Mouse (Mus musculus) hindbrain, embryonic 16.5 days (tissue): Measurements from ENCODE around the gene Olfr799. TPM values are rescaled to one million over a fixed set of nuclear protein-coding genes. Genes with fewer than 3 reads are reported as not detected.
A peak's percentile ranks its signal among the peaks of the same experiment; 100 is the strongest.

ENCODE experiments used
- ATAC-seq: fragments of 200-750 bp; cut with Nextera tagmentation; 2 replicates; pipeline ENCODE4 v1.8.0; 2017; ENCODE audit warnings: moderate TSS enrichment, moderate library complexity
- H3K27ac ChIP-seq: fragments of 300-500 bp; sonication (generic); 2 replicates; pipeline ENCODE4 v1.5.1; 2014; ENCODE audit warnings: low read depth, mild to moderate bottlenecking, control low read depth, low read length, moderate library complexity
- H3K27me3 ChIP-seq: fragments of 300-500 bp; sonication (generic); replicated peaks from 2 replicates; pipeline ENCODE4 v1.6.1; 2014; ENCODE audit warnings: low read length; ENCODE audit not compliant: control insufficient read depth, insufficient read depth
- H3K36me3 ChIP-seq: fragments of 300-500 bp; sonication (generic); 2 replicates; pipeline ENCODE4 v1.6.1; 2014; ENCODE audit warnings: mild to moderate bottlenecking, low read length, moderate library complexity, mixed read lengths; ENCODE audit not compliant: control insufficient read depth, insufficient read depth
- H3K4me1 ChIP-seq: fragments of 300-500 bp; sonication (generic); 2 replicates; pipeline ENCODE4 v1.6.1; 2014; ENCODE audit warnings: low read depth, low read length; ENCODE audit not compliant: control insufficient read depth, insufficient read depth
- H3K4me2 ChIP-seq: fragments of 300-500 bp; sonication (generic); 2 replicates; pipeline ENCODE4 v1.6.1; 2014; ENCODE audit warnings: mild to moderate bottlenecking, low read length, control low read depth, moderate library complexity
- H3K4me3 ChIP-seq: fragments of 300-500 bp; sonication (generic); 2 replicates; pipeline ENCODE4 v1.5.1; 2014; ENCODE audit warnings: mild to moderate bottlenecking, low read length, control low read depth, moderate library complexity
- H3K9ac ChIP-seq: fragments of 300-500 bp; sonication (generic); 2 replicates; pipeline ENCODE4 v1.6.1; 2014; ENCODE audit warnings: low read depth, mild to moderate bottlenecking, control low read depth, low read length, moderate library complexity
- H3K9me3 ChIP-seq: fragments of 300-500 bp; sonication (generic); 2 replicates; pipeline ENCODE4 v1.6.1; 2014; ENCODE audit warnings: mild to moderate bottlenecking, low read length, moderate library complexity; ENCODE audit not compliant: control insufficient read depth
- WGBS: fragments of 180-500 bp; shearing (Covaris S2); extraction: QIAGEN DNeasy Blood & Tissue Kit; methylation state at CpG from one replicate; pipeline ENCODE4 v1.1.7; 2014; 5-methylcytosine and 5-hydroxymethylcytosine counted together
- polyA plus RNA-seq: library from polyadenylated mRNA; unstranded; fragments of >200 nt; fragmentation: Nextera tagmentation; extraction: Ambion mirVana; gene quantifications from 2 replicates; pipeline ENCODE4 v1.2.1, GENCODE M21; 2015

Olfr799 gene
- polyA plus RNA-seq = not detected in 2 replicates

- no peaks in the 10 kb centered on the region for H3K4me1 ChIP-seq
- H3K4me3 ChIP-seq = no peak within 1 kb of the TSS
- no peak within 1 kb of the TSS for H3K4me2 ChIP-seq
- ATAC-seq = no peak
- no peaks in the 10 kb centered on the region for H3K9me3 ChIP-seq
- H3K27me3 ChIP-seq = no peaks in the 10 kb centered on the region
- H3K27ac ChIP-seq = no peak within 1 kb of the TSS
- no peak within 1 kb of the TSS for H3K9ac ChIP-seq
- H3K36me3 ChIP-seq = no peaks in the 10 kb centered on the region
- WGBS = 30% methylated on average over 1 of the region's 1 CpGs
These were observed at the start of gene Olfr799 for GRCm38 (mm10) chr10:129637184-129637583. Gene Olfr799, plus strand, starts transcription at chr10:129637484.

- Histone ChIP-seq H3K27me3 (no peaks in the 10 kb centered on the region), H3K4me3 (no peak within 1 kb of the TSS), H3K9me3 (no peaks in the 10 kb centered on the region), H3K36me3 (no peaks in the 10 kb centered on the region), H3K4me2 (no peak within 1 kb of the TSS), H3K9ac (no peak within 1 kb of the TSS), H3K27ac (no peak within 1 kb of the TSS), H3K4me1 (no peaks in the 10 kb centered on the region)
- no peak for ATAC-seq
- WGBS = 98% methylated on average over 1 of the region's 1 CpGs
These were observed 24.8 kb upstream of the Olfr799 start, which contains the start of gene Olfr796 for GRCm38 (mm10) chr10:129612470-129612869. Gene Olfr796, minus strand, starts transcription at chr10:129612570.

- no peaks in the 10 kb centered on the region for H3K4me1 ChIP-seq
- no peak overlapping the region for H3K27ac ChIP-seq
- no peak overlapping the region for H3K9ac ChIP-seq
- no peaks in the 10 kb centered on the region for H3K36me3 ChIP-seq
- no peak overlapping the region for H3K4me3 ChIP-seq
- WGBS = 6% methylated on average over 1 of the region's 1 CpGs
- H3K9me3 ChIP-seq = no peaks in the 10 kb centered on the region
- H3K27me3 ChIP-seq = no peaks in the 10 kb centered on the region
- peak; percentile 67 for ATAC-seq
- H3K4me2 ChIP-seq = no peak overlapping the region
These were observed 15.6 kb upstream of the Olfr799 start for GRCm38 (mm10) chr10:129621724-129622123.

- Histone ChIP-seq H3K4me2 (no peak overlapping the region), H3K9ac (no peak overlapping the region), H3K4me1 (no peaks in the 10 kb centered on the region), H3K27me3 (no peaks in the 10 kb centered on the region), H3K9me3 (no peaks in the 10 kb centered on the region), H3K27ac (no peak overlapping the region), H3K4me3 (no peak overlapping the region), H3K36me3 (no peaks in the 10 kb centered on the region)
- ATAC-seq = no peak
These were observed 14.0 kb upstream of the Olfr799 start for GRCm38 (mm10) chr10:129623251-129623650.

- H3K27ac ChIP-seq = no peak within 1 kb of the TSS
- no peaks in the 10 kb centered on the region for H3K4me1 ChIP-seq
- 83% methylated on average over 1 of the region's 1 CpGs for WGBS
- ATAC-seq = no peak
- no peak within 1 kb of the TSS for H3K4me2 ChIP-seq
- no peaks in the 10 kb centered on the region for H3K36me3 ChIP-seq
- no peaks in the 10 kb centered on the region for H3K9me3 ChIP-seq
- H3K27me3 ChIP-seq = no peaks in the 10 kb centered on the region
- H3K9ac ChIP-seq = no peak within 1 kb of the TSS
- no peak within 1 kb of the TSS for H3K4me3 ChIP-seq
These were observed 9.4 kb upstream of the Olfr799 start, which contains the start of gene Olfr798 for GRCm38 (mm10) chr10:129627834-129628233. Gene Olfr798, minus strand, starts transcription at chr10:129627934.

- Histone ChIP-seq H3K9me3 (no peaks in the 10 kb centered on the region), H3K4me2 (no peak overlapping the region), H3K27me3 (no peaks in the 10 kb centered on the region), H3K9ac (no peak overlapping the region), H3K4me1 (no peaks in the 10 kb centered on the region), H3K36me3 (no peaks in the 10 kb centered on the region), H3K27ac (no peak overlapping the region), H3K4me3 (no peak overlapping the region)
- WGBS = 94% methylated on average over 1 of the region's 1 CpGs
- no peak for ATAC-seq
These were observed 14.5 kb downstream of the Olfr799 start for GRCm38 (mm10) chr10:129651763-129652162.

GRCm38 (mm10) chr10:129657394-129657793 lies 20.1 kb downstream of the Olfr799 start, which contains the start of gene Olfr800:
Gene Olfr800, plus strand, starts transcription at chr10:129657694.
- no peak within 1 kb of the TSS for H3K27ac ChIP-seq
- no peaks in the 10 kb centered on the region for H3K27me3 ChIP-seq
- H3K4me3 ChIP-seq = no peak within 1 kb of the TSS
- no peak for ATAC-seq
- no peak within 1 kb of the TSS for H3K9ac ChIP-seq
- no peaks in the 10 kb centered on the region for H3K4me1 ChIP-seq
- H3K9me3 ChIP-seq = no peaks in the 10 kb centered on the region
- H3K36me3 ChIP-seq = no peaks in the 10 kb centered on the region
- H3K4me2 ChIP-seq = no peak within 1 kb of the TSS

GRCm38 (mm10) chr10:129673765-129674164 lies 36.5 kb downstream of the Olfr799 start, which contains the start of gene Olfr801:
Gene Olfr801, minus strand, starts transcription at chr10:129673865.
- H3K27ac ChIP-seq = no peak within 1 kb of the TSS
- no peaks in the 10 kb centered on the region for H3K36me3 ChIP-seq
- WGBS = 80% methylated on average over 1 of the region's 1 CpGs
- H3K9me3 ChIP-seq = no peaks in the 10 kb centered on the region
- no peak within 1 kb of the TSS for H3K9ac ChIP-seq
- H3K27me3 ChIP-seq = no peaks in the 10 kb centered on the region
- H3K4me3 ChIP-seq = no peak within 1 kb of the TSS
- no peak within 1 kb of the TSS for H3K4me2 ChIP-seq
- ATAC-seq = no peak
- H3K4me1 ChIP-seq = no peaks in the 10 kb centered on the region

GRCm38 (mm10) chr10:129688069-129688468 lies 50.8 kb downstream of the Olfr799 start, which contains the start of gene Olfr802:
Gene Olfr802, minus strand, starts transcription at chr10:129688169.
- Histone ChIP-seq H3K9me3 (no peaks in the 10 kb centered on the region), H3K4me1 (no peaks in the 10 kb centered on the region), H3K27ac (no peak within 1 kb of the TSS), H3K4me3 (no peak within 1 kb of the TSS), H3K4me2 (no peak within 1 kb of the TSS), H3K36me3 (no peaks in the 10 kb centered on the region), H3K27me3 (no peaks in the 10 kb centered on the region), H3K9ac (no peak within 1 kb of the TSS)
- WGBS = 60% methylated on average over 1 of the region's 1 CpGs
- no peak for ATAC-seq

GRCm38 (mm10) chr10:129694186-129694585 lies 56.9 kb downstream of the Olfr799 start, which contains the start of gene Olfr803:
Gene Olfr803, minus strand, starts transcription at chr10:129694286.
- ATAC-seq = no peak
- Histone ChIP-seq H3K9me3 (no peaks in the 10 kb centered on the region), H3K27me3 (no peaks in the 10 kb centered on the region), H3K36me3 (no peaks in the 10 kb centered on the region), H3K4me3 (no peak within 1 kb of the TSS), H3K27ac (no peak within 1 kb of the TSS), H3K4me1 (no peaks in the 10 kb centered on the region), H3K4me2 (no peak within 1 kb of the TSS), H3K9ac (no peak within 1 kb of the TSS)
- WGBS = 92% methylated on average over 2 of the region's 2 CpGs
